Mouse (Mus musculus) cerebellum, postnatal 36 days (tissue): ENCODE data around the gene Kdm8.

Experiments
- DNase-seq, 2 experiments: peaks; one replicate each; pipeline ENCODE4 v3.0.0; 2021 to 2022; ENCODE audit warnings: mixed read lengths in 2 of 2

Gene Kdm8

GRCm38 (mm10) chr7:125504618-125505017 is 60.1 kb downstream of the Kdm8 start:
- no peak for DNase-seq

- no peak for DNase-seq
Observed at GRCm38 (mm10) chr7:125505568-125505967, 61.1 kb downstream of the Kdm8 start.

- no peak for DNase-seq
Observed at GRCm38 (mm10) chr7:125507279-125507678, 62.8 kb downstream of the Kdm8 start.

- DNase-seq = no peak
Observed at GRCm38 (mm10) chr7:125511432-125511831, 67.0 kb downstream of the Kdm8 start.

- DNase-seq = no peak
Observed at GRCm38 (mm10) chr7:125511852-125512251, 67.4 kb downstream of the Kdm8 start.
